Mouse (Mus musculus) embryo, embryonic 11.5 days (tissue): ENCODE results near the gene 4930404H24Rik.
A peak's percentile ranks its signal among the peaks of the same experiment; 100 is the strongest.

ENCODE experiments used
- DNase-seq: peaks from one replicate; pipeline ENCODE4 v3.0.0-alpha.2; 2012; ENCODE audit warnings: low read depth, low spot score

Gene 4930404H24Rik

GRCm38 (mm10) chr2:153492573-153493392, at the start of gene 4930404H24Rik:
Gene 4930404H24Rik, plus strand, starts transcription at chr2:153492790.
- peak; percentile 68 for DNase-seq

- DNase-seq = no peak
Measured at GRCm38 (mm10) chr2:153443434-153444240, 49.0 kb upstream of the 4930404H24Rik start.

- DNase-seq = no peak
Measured at GRCm38 (mm10) chr2:153444254-153445136, 48.1 kb upstream of the 4930404H24Rik start.

DNA sequence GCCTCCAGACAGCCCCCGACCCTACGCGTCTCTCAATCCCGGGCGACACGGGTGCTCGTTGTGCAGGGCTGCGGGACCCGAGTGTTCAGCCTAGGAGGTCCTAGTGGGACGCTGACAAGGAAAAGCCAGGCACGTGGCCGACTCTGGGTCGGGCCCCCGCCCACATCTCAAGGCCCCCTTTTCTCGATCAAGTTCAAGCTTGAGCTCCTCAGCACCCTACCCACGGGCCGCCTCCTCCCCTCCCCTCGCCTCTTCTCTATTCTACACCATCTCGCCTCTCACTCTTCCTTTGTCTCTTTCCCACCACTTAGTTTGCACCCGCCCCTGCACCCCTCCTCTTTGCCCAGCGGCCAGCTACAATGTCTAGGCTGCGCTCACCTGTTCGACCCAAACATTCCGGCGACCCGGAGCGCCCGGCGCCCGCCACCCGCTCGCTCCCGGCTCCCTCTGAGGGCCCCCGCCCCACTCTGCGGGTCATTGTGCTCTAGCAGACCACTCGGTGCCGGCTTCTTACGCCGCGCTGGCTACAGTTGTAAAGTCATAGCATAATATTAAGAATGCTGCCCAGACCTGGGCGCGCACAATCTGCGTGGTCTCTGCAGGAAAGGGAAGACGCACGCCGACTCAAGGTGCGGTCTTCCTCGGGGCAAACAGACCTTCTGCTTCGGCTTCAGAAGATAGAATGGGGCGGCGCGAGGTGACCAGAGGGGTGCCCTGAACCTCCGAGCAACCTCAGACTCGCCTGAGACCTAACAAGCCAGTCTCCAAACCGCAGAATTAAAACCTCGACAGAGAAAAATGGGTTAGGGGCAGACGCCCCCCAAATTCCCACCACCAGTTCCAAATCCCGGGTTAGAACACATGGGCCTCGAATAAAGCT, 47.2 kb upstream of the 4930404H24Rik start:
- no peak for DNase-seq

- no peak for DNase-seq
Measured at GRCm38 (mm10) chr2:153446017-153446408, 46.6 kb upstream of the 4930404H24Rik start.

DNA sequence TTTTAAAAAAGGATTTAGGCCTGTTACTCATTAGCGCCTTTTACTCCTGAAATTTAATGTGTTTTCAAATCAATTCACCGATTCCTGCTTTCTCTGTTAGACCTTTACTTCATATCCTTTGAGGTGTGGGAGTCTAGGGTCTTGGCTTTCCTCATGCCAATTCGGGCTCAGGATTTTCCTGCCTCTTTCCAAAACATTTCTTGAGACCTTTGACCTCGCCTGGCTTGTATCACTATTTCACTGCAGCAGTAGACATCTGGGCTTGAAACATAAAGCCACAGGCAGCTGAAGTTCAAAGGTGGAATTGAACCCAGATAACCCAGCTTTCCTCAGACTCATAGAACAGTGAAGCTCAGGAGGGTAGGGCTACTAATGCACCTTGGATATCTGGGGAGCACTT, 46.1 kb upstream of the 4930404H24Rik start:
- no peak for DNase-seq

- no peak for DNase-seq
Measured at GRCm38 (mm10) chr2:153447719-153448118, 44.9 kb upstream of the 4930404H24Rik start.

DNA sequence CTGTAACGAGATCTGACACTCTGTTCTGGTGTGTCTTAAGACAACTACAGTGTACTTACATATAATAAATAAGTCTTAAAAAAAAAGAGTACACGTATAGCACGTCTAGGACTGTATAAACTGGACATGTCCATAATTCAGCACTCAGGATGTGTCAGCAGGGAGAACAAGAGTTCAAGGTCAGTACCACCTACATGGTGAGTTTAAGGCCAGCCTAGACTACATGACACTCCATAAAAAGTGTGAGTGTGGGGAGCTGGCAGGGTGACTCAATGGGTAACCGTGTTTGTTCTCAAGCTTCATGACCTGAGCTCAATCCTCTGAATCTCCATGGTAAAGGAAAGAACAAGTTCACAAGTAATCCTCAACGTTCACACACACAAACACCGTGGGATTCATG, 44.1 kb upstream of the 4930404H24Rik start:
- no peak for DNase-seq

GRCm38 (mm10) chr2:153453961-153454759, 38.4 kb upstream of the 4930404H24Rik start:
- no peak for DNase-seq

- no peak for DNase-seq
Measured at GRCm38 (mm10) chr2:153454841-153455506, 37.6 kb upstream of the 4930404H24Rik start.

DNA sequence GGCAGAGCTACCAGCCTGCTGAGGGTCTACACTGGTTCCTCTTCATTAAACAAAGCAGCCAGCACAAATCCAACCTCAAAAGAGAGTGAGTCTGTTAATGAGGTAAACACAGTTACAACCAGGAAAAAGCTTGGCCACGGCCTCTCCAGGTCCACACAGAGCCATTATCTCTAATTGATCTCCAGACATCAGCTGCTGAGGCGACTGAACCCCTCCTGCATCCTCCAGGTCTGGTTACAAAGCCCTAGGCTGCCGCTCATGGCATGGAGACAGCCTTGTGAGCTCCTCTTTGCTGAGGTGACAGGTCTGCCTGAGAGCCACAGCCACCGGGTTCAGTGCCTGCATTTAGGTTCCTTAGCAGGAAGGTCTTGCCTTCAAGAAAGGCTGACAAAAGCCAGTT, 35.1 kb upstream of the 4930404H24Rik start:
- DNase-seq = no peak

GRCm38 (mm10) chr2:153458022-153458441, 34.6 kb upstream of the 4930404H24Rik start:
- DNase-seq = no peak

GRCm38 (mm10) chr2:153463257-153463656, 29.3 kb upstream of the 4930404H24Rik start:
- DNase-seq = no peak

DNA sequence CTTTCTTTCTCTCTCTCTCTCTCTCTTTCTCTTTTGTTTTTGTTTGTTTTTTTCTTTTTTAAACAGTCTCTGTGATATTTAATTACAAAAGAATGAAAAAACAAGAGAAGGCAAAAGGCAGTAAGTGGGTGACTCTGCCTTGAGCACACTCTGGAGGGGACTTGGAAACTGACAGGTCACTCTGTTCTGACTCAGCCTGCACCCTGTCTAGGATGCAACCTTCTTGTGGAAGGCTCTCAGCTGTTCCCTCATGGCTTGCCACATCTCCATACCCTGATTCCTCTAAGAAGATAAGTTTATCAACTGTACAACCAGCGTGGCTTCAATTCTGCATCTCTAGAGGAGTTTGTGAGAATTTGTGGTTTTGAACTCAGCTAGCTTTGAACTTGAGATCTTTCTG, 25.2 kb upstream of the 4930404H24Rik start:
- no peak for DNase-seq

DNA sequence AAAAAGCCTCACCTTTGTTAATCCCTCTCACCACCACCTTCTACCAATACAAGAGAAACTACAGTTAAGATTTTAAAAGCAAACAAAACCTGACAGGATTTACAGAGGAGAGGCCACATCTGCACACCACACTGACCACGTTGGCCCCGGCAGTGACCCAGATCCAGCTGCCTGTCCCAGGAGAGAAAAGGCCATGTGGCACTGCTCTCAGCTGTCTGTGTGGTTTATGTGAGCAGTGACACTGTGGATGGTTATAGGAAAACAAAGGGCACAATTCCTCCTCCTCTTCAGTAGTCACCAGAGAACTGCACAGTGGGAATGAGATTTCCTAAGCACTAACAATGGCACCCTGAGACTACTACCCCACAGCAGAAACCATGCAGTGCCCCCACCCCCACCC, 23.3 kb upstream of the 4930404H24Rik start:
- DNase-seq = no peak

- no peak for DNase-seq
Measured at GRCm38 (mm10) chr2:153469764-153470163, 22.8 kb upstream of the 4930404H24Rik start.

DNA sequence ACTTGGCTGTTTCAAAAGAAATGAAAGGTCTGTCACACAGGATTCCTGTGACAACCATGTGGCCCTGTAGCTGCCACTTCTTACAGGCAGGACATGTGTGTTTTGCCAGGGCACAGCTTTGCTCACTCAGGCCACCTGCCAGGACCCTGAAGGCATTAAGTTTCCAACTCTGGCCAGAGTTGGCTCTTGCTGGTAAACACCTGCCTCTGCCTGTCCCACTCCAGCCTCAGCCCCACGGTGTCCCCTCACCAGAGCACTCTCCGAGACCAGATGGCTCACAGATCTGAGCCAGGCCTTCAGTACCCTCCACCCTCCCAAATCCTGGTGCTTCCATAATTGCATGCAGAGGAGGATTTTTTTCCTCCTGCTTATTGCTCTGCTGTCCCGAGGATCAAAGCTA, 21.6 kb upstream of the 4930404H24Rik start:
- DNase-seq = no peak

DNA sequence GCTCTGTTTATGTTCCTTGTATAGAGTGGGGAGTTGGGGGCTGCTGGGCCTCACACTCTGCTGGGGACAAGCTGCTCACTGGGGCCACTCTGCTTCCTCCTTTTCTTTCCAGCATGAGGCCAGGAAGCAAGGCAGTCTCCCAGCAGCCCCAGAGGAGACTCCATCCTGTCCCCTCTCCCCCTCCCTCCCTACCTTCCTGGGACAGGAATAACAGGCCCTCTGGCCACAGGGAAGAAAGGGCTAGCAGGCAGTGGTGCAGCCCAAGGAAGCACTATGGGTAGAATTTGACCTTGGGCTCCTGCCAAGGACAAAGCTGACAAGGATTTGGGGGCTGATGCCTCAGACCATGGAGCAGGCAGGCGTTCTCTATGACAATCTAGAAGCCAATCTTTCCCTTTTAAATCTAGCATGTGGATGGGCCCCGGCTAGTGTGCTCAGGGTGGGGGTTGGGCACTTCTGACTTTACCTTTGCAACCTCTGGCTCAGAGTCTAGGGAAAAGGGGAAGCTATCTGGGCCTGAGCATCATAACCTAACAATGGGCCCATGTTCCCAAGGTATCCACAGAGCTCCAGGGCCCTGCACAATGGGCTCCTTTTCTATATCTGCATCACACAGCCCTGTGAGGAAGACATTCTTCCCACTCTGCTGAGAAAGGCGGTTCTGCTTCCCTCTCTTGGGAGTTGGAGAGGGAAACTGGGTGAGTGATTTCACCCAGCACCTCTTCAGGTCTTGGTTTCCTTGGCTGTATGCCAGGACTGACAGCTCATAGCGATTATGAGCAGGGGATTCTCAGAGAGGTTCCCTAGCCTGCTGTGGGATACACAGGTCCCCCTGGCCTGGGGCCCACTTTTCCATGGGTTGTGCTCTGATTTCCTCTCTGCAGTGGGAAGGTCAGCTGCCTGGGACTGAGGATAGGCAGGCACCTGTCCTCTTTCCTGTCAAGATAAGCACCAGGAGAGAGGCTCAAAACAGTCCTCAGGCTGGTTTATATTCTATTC, 17.2 kb upstream of the 4930404H24Rik start:
- DNase-seq = no peak
